Mouse (Mus musculus): ENCODE results near the gene Mthfr. TPM values are rescaled to one million over a fixed set of nuclear protein-coding genes. Genes with fewer than 3 reads are reported as not detected.

The Mthfr gene
- total and polyA plus RNA-seq, 3 experiments = 7.4 to 15.5 TPM; not detected in 1

- H3K79me2 ChIP-seq (ENCODE audit: control insufficient read depth, insufficient read depth, low read length, poor library complexity) = no peaks in the 10 kb centered on the region
- H3K4me3 ChIP-seq (ENCODE audit: control insufficient read depth in 1 of 2, insufficient read depth in 1 of 2, low read depth in 2 of 2, low read length in 2 of 2) = no peak overlapping the region
- TF ChIP-seq CHD2 (IDR thresholded peaks at IDR 0.05; ENCODE audit: low read length) = no peak
- no peak for TF ChIP-seq MAX (IDR thresholded peaks at IDR 0.05; ENCODE audit: low read length)
- TF ChIP-seq E2F4 (IDR thresholded peaks at IDR 0.05; ENCODE audit: borderline replicate concordance, low read depth, low read length) = no peak
- no peak for TF ChIP-seq TAL1 (IDR thresholded peaks at IDR 0.05; ENCODE audit: low read length)
- no peak for TF ChIP-seq CTCF (IDR thresholded peaks at IDR 0.05 in 2 of 3, conservative IDR thresholded peaks at IDR 0.05 in 1 of 3; ENCODE audit: control insufficient read depth in 1 of 3, insufficient read depth in 1 of 3, low read depth in 2 of 3, low read length in 3 of 3, poor library complexity in 1 of 3, severe bottlenecking in 1 of 3)
- no peak for TF ChIP-seq MXI1 (IDR thresholded peaks at IDR 0.05; ENCODE audit: low read depth, low read length)
- TF ChIP-seq EP300 (IDR thresholded peaks at IDR 0.05; ENCODE audit: low read depth in 1 of 2, low read length in 2 of 2) = no peak
- TF ChIP-seq USF1 (IDR thresholded peaks at IDR 0.05; ENCODE audit: low read depth, low read length) = no peak
- TF ChIP-seq SIN3A (IDR thresholded peaks at IDR 0.05; ENCODE audit: low read length) = no peak
- TF ChIP-seq TCF12 (IDR thresholded peaks at IDR 0.05; ENCODE audit: low read depth, low read length) = no peak
- no peak for TF ChIP-seq POLR2A (IDR thresholded peaks at IDR 0.05; ENCODE audit: control insufficient read depth in 1 of 2, insufficient read depth in 1 of 2, low read depth in 1 of 2, low read length in 2 of 2, poor library complexity in 1 of 2)
- no peak for TF ChIP-seq ELF1 (IDR thresholded peaks at IDR 0.05; ENCODE audit: low read depth, low read length)
- no peak for TF ChIP-seq CHD1 (IDR thresholded peaks at IDR 0.05; ENCODE audit: low read depth, low read length)
- no peak for TF ChIP-seq ZNF384 (IDR thresholded peaks at IDR 0.05; ENCODE audit: low read depth, low read length)
- no peak for TF ChIP-seq RAD21 (IDR thresholded peaks at IDR 0.05; ENCODE audit: low read depth, low read length)
- TF ChIP-seq ZMIZ1 (IDR thresholded peaks at IDR 0.05; ENCODE audit: low read depth, low read length) = no peak
- no peak for TF ChIP-seq GABPA (IDR thresholded peaks at IDR 0.05; ENCODE audit: low read depth, low read length)
- TF ChIP-seq USF2 (IDR thresholded peaks at IDR 0.05; ENCODE audit: borderline replicate concordance in 1 of 2, insufficient read depth in 1 of 2, low read depth in 1 of 2, low read length in 2 of 2) = no peak
- TF ChIP-seq GATA1 (IDR thresholded peaks at IDR 0.05; ENCODE audit: low read depth, low read length) = no peak
- no peak for TF ChIP-seq MAFK (IDR thresholded peaks at IDR 0.05; ENCODE audit: borderline replicate concordance, low read depth, low read length)
- no peak overlapping the region for H3K9ac ChIP-seq (ENCODE audit: control insufficient read depth, low read depth, low read length, poor library complexity, severe bottlenecking)
- H3K27ac ChIP-seq (ENCODE audit: control insufficient read depth, low read depth, low read length) = no peak overlapping the region
- H3K27me3 ChIP-seq (ENCODE audit: control insufficient read depth in 1 of 2, insufficient read depth in 2 of 2, low read length in 2 of 2) = no peaks in the 10 kb centered on the region
- no peak for DNase-seq (ENCODE audit: low read depth, low spot score)
- H3K4me1 ChIP-seq (ENCODE audit: control insufficient read depth in 1 of 2, insufficient read depth in 2 of 2, low read length in 2 of 2) = no peaks in the 10 kb centered on the region
- no peaks in the 10 kb centered on the region for H3K9me3 ChIP-seq (replicated peaks; ENCODE audit: insufficient read depth, low read length)
- H3K36me3 ChIP-seq (ENCODE audit: control insufficient read depth in 1 of 2, insufficient read depth in 2 of 2, low read length in 2 of 2) = no peaks in the 10 kb centered on the region; a peak in 1 of 4 replicates
Observed at GRCm38 (mm10) chr4:148056246-148056645, 17.4 kb downstream of the Mthfr start.

GRCm38 (mm10) chr4:148056801-148057200 is 17.9 kb downstream of the Mthfr start:
- no peak for DNase-seq (ENCODE audit: low read depth, low spot score)
- no peak for TF ChIP-seq RAD21 (IDR thresholded peaks at IDR 0.05; ENCODE audit: low read depth, low read length)
- TF ChIP-seq ZMIZ1 (IDR thresholded peaks at IDR 0.05; ENCODE audit: low read depth, low read length) = no peak
- no peak for TF ChIP-seq SIN3A (IDR thresholded peaks at IDR 0.05; ENCODE audit: low read length)
- TF ChIP-seq HCFC1 (IDR thresholded peaks at IDR 0.05; ENCODE audit: low read depth, low read length) = no peak
- no peak for TF ChIP-seq KAT2A (conservative IDR thresholded peaks at IDR 0.05; ENCODE audit: low read depth, low read length)
- no peak for TF ChIP-seq POLR2A (IDR thresholded peaks at IDR 0.05; ENCODE audit: control insufficient read depth in 1 of 2, insufficient read depth in 1 of 2, low read depth in 1 of 2, low read length in 2 of 2, poor library complexity in 1 of 2)
- TF ChIP-seq ELF1 (IDR thresholded peaks at IDR 0.05; ENCODE audit: low read depth, low read length) = no peak
- TF ChIP-seq TBP (IDR thresholded peaks at IDR 0.05; ENCODE audit: low read depth, low read length) = no peak
- TF ChIP-seq BHLHE40 (IDR thresholded peaks at IDR 0.05; ENCODE audit: borderline replicate concordance, low read depth, low read length) = no peak
- TF ChIP-seq USF2 (IDR thresholded peaks at IDR 0.05; ENCODE audit: borderline replicate concordance in 1 of 2, insufficient read depth in 1 of 2, low read depth in 1 of 2, low read length in 2 of 2) = no peak
- no peak for TF ChIP-seq TCF12 (IDR thresholded peaks at IDR 0.05; ENCODE audit: low read depth, low read length)
- no peak for TF ChIP-seq UBTF (IDR thresholded peaks at IDR 0.05; ENCODE audit: borderline replicate concordance, insufficient read depth, low read depth, low read length)
- no peak for TF ChIP-seq NELFE (IDR thresholded peaks at IDR 0.05; ENCODE audit: low read depth, low read length)
- Histone ChIP-seq H3K9me3 (replicated peaks; ENCODE audit: insufficient read depth, low read length) (no peaks in the 10 kb centered on the region), H3K27ac (ENCODE audit: control insufficient read depth, low read depth, low read length) (no peak overlapping the region), H3K36me3 (ENCODE audit: control insufficient read depth in 1 of 2, insufficient read depth in 2 of 2, low read length in 2 of 2) (no peaks in the 10 kb centered on the region; a peak in 1 of 4 replicates), H3K27me3 (ENCODE audit: control insufficient read depth in 1 of 2, insufficient read depth in 2 of 2, low read length in 2 of 2) (no peaks in the 10 kb centered on the region), H3K79me2 (ENCODE audit: control insufficient read depth, insufficient read depth, low read length, poor library complexity) (no peaks in the 10 kb centered on the region), H3K4me3 (ENCODE audit: control insufficient read depth in 1 of 2, insufficient read depth in 1 of 2, low read depth in 2 of 2, low read length in 2 of 2) (no peak overlapping the region), H3K4me1 (ENCODE audit: control insufficient read depth in 1 of 2, insufficient read depth in 2 of 2, low read length in 2 of 2) (no peaks in the 10 kb centered on the region), H3K9ac (ENCODE audit: control insufficient read depth, low read depth, low read length, poor library complexity, severe bottlenecking) (no peak overlapping the region)
